Mouse (Mus musculus) adrenal gland, postnatal 25 days (tissue): Measurements from ENCODE around the gene Iqcf5. TPM values are rescaled to one million over a fixed set of nuclear protein-coding genes. Genes with fewer than 3 reads are reported as not detected.

Source experiments
- total RNA-seq: library from RNA; stranded (reverse); gene quantifications from 2 replicates; pipeline ENCODE4 v1.2.3, GENCODE M21; 2021

The Iqcf5 gene
- total RNA-seq, 1 experiment from 2014 or later = not detected

Other genes starting within 250 kb of the Iqcf5 start
- gene Poc1a, start 233.5 kb upstream of the Iqcf5 start, total RNA-seq = 4.4 and 6.3 TPM in 2 replicates
- gene Dusp7, start 145.9 kb upstream of the Iqcf5 start, total RNA-seq = 16.7 and 20.6 TPM in 2 replicates
- 413 and 509 TPM in 2 replicates for gene Rpl29, start 85.1 kb upstream of the Iqcf5 start, total RNA-seq
- 17.0 and 20.6 TPM in 2 replicates for gene Acy1, start 76.3 kb upstream of the Iqcf5 start, total RNA-seq
- gene Abhd14b, start 67.1 kb upstream of the Iqcf5 start, total RNA-seq = 38.0 and 53.8 TPM in 2 replicates
- 21.7 and 23.1 TPM in 2 replicates for gene Abhd14a, start 66.9 kb upstream of the Iqcf5 start, total RNA-seq
- 26.8 and 29.9 TPM in 2 replicates for gene Pcbp4, start 61.3 kb upstream of the Iqcf5 start, total RNA-seq
- 0.21 TPM in 1 of 2 replicates, not detected in the other for gene Gpr62, start 48.6 kb upstream of the Iqcf5 start, total RNA-seq
- gene Rrp9, start 38.6 kb upstream of the Iqcf5 start, total RNA-seq = 35.9 and 41.5 TPM in 2 replicates
- 37.4 and 38.7 TPM in 2 replicates for gene Parp3, start 37.6 kb upstream of the Iqcf5 start, total RNA-seq
- not detected in 2 replicates for gene Iqcf1, start 14.6 kb upstream of the Iqcf5 start, total RNA-seq
- not detected in 2 replicates for gene Iqcf3, start 47.1 kb downstream of the Iqcf5 start, total RNA-seq
- not detected in 2 replicates for gene Iqcf4, start 56.4 kb downstream of the Iqcf5 start, total RNA-seq
- not detected in 2 replicates for gene Iqcf6, start 112.0 kb downstream of the Iqcf5 start, total RNA-seq
- gene Grm2, start 141.5 kb downstream of the Iqcf5 start, total RNA-seq = not detected in 2 replicates
- 117 and 130 TPM in 2 replicates for gene Tex264, start 171.4 kb downstream of the Iqcf5 start, total RNA-seq